Mouse (Mus musculus): ENCODE results near the gene 4931414P19Rik. TPM values are rescaled to one million over a fixed set of nuclear protein-coding genes. Genes with fewer than 3 reads are reported as not detected.

The 4931414P19Rik gene
- polyA plus RNA-seq, 1 experiment from 2014 or later, result 6.9 TPM

- Histone ChIP-seq H3K4me1 (replicated peaks; ENCODE audit: control insufficient read depth, insufficient read depth, low read length) (no peaks in the 10 kb centered on the region), H3K4me3 (replicated peaks; ENCODE audit: low read length) (no peak overlapping the region), H3K9ac (replicated peaks; ENCODE audit: low read depth, low read length) (no peak overlapping the region), H3K27me3 (replicated peaks; ENCODE audit: control insufficient read depth, insufficient read depth, low read length) (no peaks in the 10 kb centered on the region), H3K36me3 (ENCODE audit: control insufficient read depth, insufficient read depth) (peaks cover 3% of the 10 kb centered on the region; the same call in 1 of the 2 replicates), H3K4me2 (ENCODE audit: low read length) (no peak overlapping the region), H3K27ac (ENCODE audit: low read length) (no peak overlapping the region), H3K9me3 (ENCODE audit: control insufficient read depth, low read length) (no peaks in the 10 kb centered on the region)
- 93% methylated on average over 2 of the region's 2 CpGs for WGBS
- ATAC-seq, result no peak
Measured at GRCm38 (mm10) chr14:54538580-54538979, 67.2 kb downstream of the 4931414P19Rik start.

MicroRNA genes within 50 kb of the gene (microRNA counts, 519-probe panel; counts per million panel counts)
- microRNA mmu-miR-686, result not detected

Small RNAs within 50 kb of the gene (microRNA-seq; reads per million reads assigned to microRNA genes)
- gene Mir686 (not detected), gene Mir6948 (not detected)

Other genes starting within 250 kb of the 4931414P19Rik start
- 44.5 and 49.0 TPM in 2 replicates for gene Oxa1l, start 245.2 kb downstream of the 4931414P19Rik start, polyA plus RNA-seq (2015; fragmentation: Nextera tagmentation; extraction: Ambion mirVana)
- 3.9 and 4.9 TPM in 2 replicates for gene Slc7a7, start 188.2 kb downstream of the 4931414P19Rik start, polyA plus RNA-seq (2015; fragmentation: Nextera tagmentation; extraction: Ambion mirVana)
- 229 and 239 TPM in 2 replicates for gene Mrpl52, start 179.1 kb downstream of the 4931414P19Rik start, polyA plus RNA-seq (2015; fragmentation: Nextera tagmentation; extraction: Ambion mirVana)
- 49.4 and 62.3 TPM in 2 replicates for gene Mmp14, start 174.4 kb downstream of the 4931414P19Rik start, polyA plus RNA-seq (2015; fragmentation: Nextera tagmentation; extraction: Ambion mirVana)
- gene Lrp10, start 141.9 kb downstream of the 4931414P19Rik start, polyA plus RNA-seq (2015; fragmentation: Nextera tagmentation; extraction: Ambion mirVana), result 30.8 and 34.3 TPM in 2 replicates
- gene Rem2, start 129.9 kb downstream of the 4931414P19Rik start, polyA plus RNA-seq (2015; fragmentation: Nextera tagmentation; extraction: Ambion mirVana), result 21.0 and 27.7 TPM in 2 replicates
- gene Prmt5, start 88.5 kb downstream of the 4931414P19Rik start, polyA plus RNA-seq (2015; fragmentation: Nextera tagmentation; extraction: Ambion mirVana), result 105 and 108 TPM in 2 replicates
- 25.9 and 29.2 TPM in 2 replicates for gene Haus4, start 51.4 kb downstream of the 4931414P19Rik start, polyA plus RNA-seq (2015; fragmentation: Nextera tagmentation; extraction: Ambion mirVana)
- gene Ajuba, start 28.4 kb downstream of the 4931414P19Rik start, polyA plus RNA-seq (2015; fragmentation: Nextera tagmentation; extraction: Ambion mirVana), result 8.1 and 8.2 TPM in 2 replicates
- 399 and 428 TPM in 2 replicates for gene Psmb5, start 12.0 kb upstream of the 4931414P19Rik start, polyA plus RNA-seq (2015; fragmentation: Nextera tagmentation; extraction: Ambion mirVana)
- not detected in 2 replicates for gene Psmb11, start 15.4 kb upstream of the 4931414P19Rik start, polyA plus RNA-seq (2015; fragmentation: Nextera tagmentation; extraction: Ambion mirVana)
- 1.4 TPM in 1 of 2 replicates, not detected in the other for gene Gm17606, start 35.0 kb upstream of the 4931414P19Rik start, polyA plus RNA-seq (2015; fragmentation: Nextera tagmentation; extraction: Ambion mirVana)
- 5.1 and 8.1 TPM in 2 replicates for gene Cdh24, start 35.4 kb upstream of the 4931414P19Rik start, polyA plus RNA-seq (2015; fragmentation: Nextera tagmentation; extraction: Ambion mirVana)
- gene 1700123O20Rik, start 80.2 kb upstream of the 4931414P19Rik start, polyA plus RNA-seq (2015; fragmentation: Nextera tagmentation; extraction: Ambion mirVana), result 72.8 and 76.3 TPM in 2 replicates
- gene Acin1, start 80.9 kb upstream of the 4931414P19Rik start, polyA plus RNA-seq (2015; fragmentation: Nextera tagmentation; extraction: Ambion mirVana), result 141 and 150 TPM in 2 replicates
- gene Gm29776, start 92.8 kb upstream of the 4931414P19Rik start, polyA plus RNA-seq (2015; fragmentation: Nextera tagmentation; extraction: Ambion mirVana), result 0.14 and 0.16 TPM in 2 replicates
- not detected in 2 replicates for gene Cebpe, start 106.2 kb upstream of the 4931414P19Rik start, polyA plus RNA-seq (2015; fragmentation: Nextera tagmentation; extraction: Ambion mirVana)
- 8.7 and 8.9 TPM in 2 replicates for gene Slc7a8, start 176.0 kb upstream of the 4931414P19Rik start, polyA plus RNA-seq (2015; fragmentation: Nextera tagmentation; extraction: Ambion mirVana)
- gene Rnf212b, start 208.1 kb upstream of the 4931414P19Rik start, polyA plus RNA-seq (2015; fragmentation: Nextera tagmentation; extraction: Ambion mirVana), result not detected in 2 replicates